In genomic region chr10:60752040-60753020, GRCm38 (mm10) we compare ENCODE assay signal across 8 mouse cellular contexts. TPM values are rescaled to one million over a fixed set of nuclear protein-coding genes. Genes with fewer than 3 reads are reported as not detected.
DNase-seq lines count a peak whose midpoint lies in the region; ATAC-seq and TF ChIP-seq lines count a peak whose summit lies in the region.

Slc29a3 (minus strand) TSS chr10:60752794.

- peak; percentile 70 for TF ChIP-seq CTCF in kidney, postnatal 0 days (IDR thresholded peaks at IDR 0.05; ENCODE audit: low read depth)

- H3K4me1 ChIP-seq in heart, embryonic 12.5 days (replicated peaks), result peaks cover 20% of the 10 kb centered on the region
- peaks cover 3% of the 10 kb centered on the region; the same call in 1 of the 2 replicates for H3K4me1 ChIP-seq in kidney, postnatal 0 days (replicated peaks; ENCODE audit: insufficient read depth, low read length)
- peaks cover 4% of the 10 kb centered on the region; the same call in 1 of the 2 replicates for H3K4me1 ChIP-seq in liver, embryonic 11.5 days (replicated peaks; ENCODE audit: control insufficient read depth, insufficient read depth, low read length)
- H3K4me1 ChIP-seq in stomach, embryonic 14.5 days (ENCODE audit: control insufficient read depth, insufficient read depth, low read length), result 0 out of 2 replicates have a peak, but pooled peaks cover 7% of the 10 kb centered on the region

- peak; percentile 93 for DNase-seq in CD4-positive helper T cell, adult 2 months (ENCODE audit: low read depth, low spot score)
- peak; percentile 64 for DNase-seq in brain, embryonic 18.5 days (ENCODE audit: low read depth, low spot score)
- DNase-seq in kidney, postnatal 0 days (ENCODE audit: low spot score), result peak; percentile 97
- peak; percentile 99 for DNase-seq in liver, embryonic 11.5 days (ENCODE audit: low spot score)
- peak; percentile 98 for DNase-seq in naive thymus-derived CD4-positive, alpha-beta T cell, adult 2 months (ENCODE audit: low read depth)

- peak within 1 kb of the TSS; percentile 86 for H3K4me2 ChIP-seq in heart, embryonic 12.5 days
- peak within 1 kb of the TSS; percentile 90 for H3K4me2 ChIP-seq in kidney, postnatal 0 days (ENCODE audit: low read length)
- H3K4me2 ChIP-seq in liver, embryonic 11.5 days, result peak within 1 kb of the TSS; percentile 93
- peak within 1 kb of the TSS; percentile 81 for H3K4me2 ChIP-seq in stomach, embryonic 14.5 days (replicated peaks; ENCODE audit: low read depth, low read length)

- peak within 1 kb of the TSS; percentile 67 for H3K4me3 ChIP-seq in heart, embryonic 12.5 days
- H3K4me3 ChIP-seq in kidney, postnatal 0 days (replicated peaks; ENCODE audit: low read depth, low read length), result peak within 1 kb of the TSS; percentile 64
- H3K4me3 ChIP-seq in liver, embryonic 11.5 days (ENCODE audit: low read depth, low read length), result peak within 1 kb of the TSS; percentile 66
- peak within 1 kb of the TSS; percentile 68 for H3K4me3 ChIP-seq in stomach, embryonic 14.5 days (ENCODE audit: low read depth, low read length)

- H3K36me3 ChIP-seq in heart, embryonic 12.5 days, result peaks cover 5% of the 10 kb centered on the region
- H3K36me3 ChIP-seq in kidney, postnatal 0 days (ENCODE audit: insufficient read depth, low read length), result 0 out of 2 replicates have a peak, but pooled peaks cover 9% of the 10 kb centered on the region
- no peaks in the 10 kb centered on the region for H3K36me3 ChIP-seq in liver, embryonic 11.5 days (ENCODE audit: control insufficient read depth, insufficient read depth, low read length)
- H3K36me3 ChIP-seq in stomach, embryonic 14.5 days (ENCODE audit: control insufficient read depth, insufficient read depth, low read length), result peaks cover 11% of the 10 kb centered on the region; the same call in 1 of the 2 replicates

- H3K9ac ChIP-seq in heart, embryonic 12.5 days, result peak within 1 kb of the TSS; percentile 77
- H3K9ac ChIP-seq in kidney, postnatal 0 days (ENCODE audit: low read depth, low read length), result peak within 1 kb of the TSS; percentile 83
- peak within 1 kb of the TSS; percentile 86 for H3K9ac ChIP-seq in liver, embryonic 11.5 days (ENCODE audit: low read depth, low read length)
- peak within 1 kb of the TSS; percentile 79 for H3K9ac ChIP-seq in stomach, embryonic 14.5 days (replicated peaks; ENCODE audit: low read depth, low read length)

- H3K27me3 ChIP-seq in heart, embryonic 12.5 days (replicated peaks), result no peaks in the 10 kb centered on the region
- H3K27me3 ChIP-seq in kidney, postnatal 0 days (ENCODE audit: insufficient read depth, low read length), result no peaks in the 10 kb centered on the region
- H3K27me3 ChIP-seq in liver, embryonic 11.5 days (replicated peaks; ENCODE audit: control insufficient read depth, insufficient read depth, low read length), result no peaks in the 10 kb centered on the region
- no peaks in the 10 kb centered on the region for H3K27me3 ChIP-seq in stomach, embryonic 14.5 days (ENCODE audit: control insufficient read depth, insufficient read depth, low read length)

- ATAC-seq in erythroid progenitor cell, adult 5-6 weeks (replicated peaks; ENCODE audit: low FRiP score, poor library complexity, severe bottlenecking), result peak; percentile 97
- peak; percentile 96 for ATAC-seq in heart, embryonic 12.5 days (ENCODE audit: insufficient number of reproducible peaks, low FRiP score)
- ATAC-seq in kidney, postnatal 0 days (replicated peaks; ENCODE audit: low FRiP score, low read depth), result peak; percentile 91
- ATAC-seq in liver, embryonic 11.5 days (replicated peaks; ENCODE audit: low FRiP score), result peak; percentile 96
- ATAC-seq in stomach, embryonic 14.5 days (ENCODE audit: insufficient number of reproducible peaks, insufficient read depth, low FRiP score, low read depth), result peak; percentile 95

- peak within 1 kb of the TSS; percentile 52; the same call in 1 of the 2 replicates for H3K27ac ChIP-seq in heart, embryonic 12.5 days (ENCODE audit: poor library complexity, severe bottlenecking)
- peak within 1 kb of the TSS; percentile 93 for H3K27ac ChIP-seq in kidney, postnatal 0 days
- H3K27ac ChIP-seq in liver, embryonic 11.5 days (ENCODE audit: low read depth, low read length), result peak within 1 kb of the TSS; percentile 33; the same call in 1 of the 2 replicates
- peak within 1 kb of the TSS; percentile 55 for H3K27ac ChIP-seq in stomach, embryonic 14.5 days (ENCODE audit: low read length)

- 0 out of 2 replicates have a peak, but pooled peaks cover 4% of the 10 kb centered on the region for H3K9me3 ChIP-seq in heart, embryonic 12.5 days (replicated peaks)
- no peaks in the 10 kb centered on the region for H3K9me3 ChIP-seq in kidney, postnatal 0 days (replicated peaks; ENCODE audit: low read length)
- H3K9me3 ChIP-seq in liver, embryonic 11.5 days (ENCODE audit: control insufficient read depth, low read length), result no peaks in the 10 kb centered on the region
- no peaks in the 10 kb centered on the region; the same call in 1 of the 2 replicates for H3K9me3 ChIP-seq in stomach, embryonic 14.5 days (ENCODE audit: control insufficient read depth, low read depth, low read length)

- WGBS in heart, embryonic 12.5 days, result 11% methylated on average over 41 of the region's 41 CpGs
- 6% methylated on average over 38 of the region's 41 CpGs for WGBS in kidney, postnatal 0 days
- WGBS in liver, embryonic 11.5 days, result 11% methylated on average over 41 of the region's 41 CpGs
- 11% methylated on average over 40 of the region's 41 CpGs for WGBS in stomach, embryonic 14.5 days

RNA-seq across cellular contexts. Expression of gene Slc29a3, which starts in this region (rescaled TPM):
- total RNA-seq in erythroid progenitor cell, adult 5-6 weeks (2015; ENCODE audit: low replicate concordance), result 9.6 and 17.7 TPM in 2 replicates
- total RNA-seq in erythroid progenitor cell, adult 5-6 weeks (2017; ENCODE audit: low replicate concordance), result 2.6 and 2.7 TPM in 2 replicates
- polyA plus RNA-seq in heart, embryonic 12.5 days (2016; fragmentation: Nextera tagmentation; extraction: Ambion mirVana), result 5.6 and 6.8 TPM in 2 replicates
- polyA plus RNA-seq in kidney, postnatal 0 days (2015; fragmentation: Nextera tagmentation; extraction: Ambion mirVana), result 17.8 and 19.6 TPM in 2 replicates
- 4.3 and 4.8 TPM in 2 replicates for polyA plus RNA-seq in liver, embryonic 11.5 days (2014; fragmentation: Nextera tagmentation; extraction: Ambion mirVana)
- 8.5 TPM in 2 replicates for polyA plus RNA-seq in stomach, embryonic 14.5 days (2014; fragmentation: Nextera tagmentation; extraction: Ambion mirVana)

Comparison
In these comparisons a context has a peak if more than half of its experiments do, and no peak if none do; other contexts are left out.
1. Peak in every context shown above with its lines: DNase-seq, ATAC-seq, H3K4me3 ChIP-seq and H3K27ac ChIP-seq.
2. H3K27ac ChIP-seq: peak in every context shown above with its lines; median percentile 93 in kidney, postnatal 0 days; 55 in stomach, embryonic 14.5 days; 52 in heart, embryonic 12.5 days; 33 in liver, embryonic 11.5 days.